Mouse (Mus musculus): ENCODE results near the gene Mrnip.

Mrnip gene

GRCm38 (mm10) chr11:50161578-50162304, 12.5 kb upstream of the Mrnip start:
- DNase-seq = peak; percentile 75

DNA sequence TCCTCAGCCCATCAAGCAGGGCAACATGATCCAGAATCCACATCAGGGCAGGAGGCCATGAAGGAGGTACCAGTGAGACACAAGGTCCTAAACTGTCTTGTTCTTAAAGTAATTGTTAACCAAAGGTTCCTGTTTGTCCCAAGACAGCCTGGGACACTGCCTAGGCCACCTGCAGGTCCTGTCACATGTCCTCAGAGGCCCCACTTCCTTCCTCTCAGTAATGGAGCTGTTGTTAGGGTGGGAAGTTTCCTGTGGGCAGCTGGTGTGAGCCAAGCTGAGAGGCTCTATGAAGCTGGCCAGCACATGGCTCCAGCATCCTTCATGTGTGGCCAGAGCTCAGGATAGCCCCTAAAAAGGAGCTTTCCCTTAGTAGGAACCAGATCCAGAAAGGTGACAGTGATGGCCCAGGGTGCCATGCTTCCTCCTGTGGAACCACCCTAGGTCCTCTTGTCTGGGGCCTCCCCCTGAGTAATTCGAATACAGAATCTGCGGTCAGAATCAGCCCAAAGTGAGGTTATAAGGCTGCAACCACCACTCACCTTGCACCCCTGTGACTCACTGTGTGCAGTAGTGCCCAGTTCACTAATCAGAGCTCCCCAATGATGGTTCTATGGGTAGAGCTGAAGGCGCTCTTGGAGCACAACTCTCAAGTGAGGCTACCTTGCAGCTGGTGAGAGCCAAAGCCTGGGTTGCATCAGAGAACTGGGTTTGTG, 11.8 kb upstream of the Mrnip start:
- no peak for DNase-seq

DNA sequence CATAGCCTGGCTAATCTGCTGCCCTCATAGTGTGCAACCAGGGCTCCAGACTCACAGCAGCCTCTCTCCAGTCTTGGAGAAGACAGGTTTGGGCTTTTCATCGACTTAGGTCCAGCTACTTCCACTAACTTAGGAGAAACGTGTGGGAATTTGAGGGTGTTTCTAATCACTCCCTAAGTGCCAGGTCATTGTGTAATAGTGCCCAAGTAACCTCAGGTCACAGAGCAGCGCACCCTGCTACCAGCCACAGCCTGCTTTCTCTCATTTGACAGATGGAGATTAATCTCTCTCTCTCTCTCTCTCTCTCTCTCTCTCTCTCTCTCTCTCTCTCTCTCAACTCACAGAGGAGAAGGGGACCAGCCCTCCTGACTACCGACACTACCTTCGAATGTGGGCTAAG, 5.9 kb upstream of the Mrnip start:
- DNase-seq = no peak

DNA sequence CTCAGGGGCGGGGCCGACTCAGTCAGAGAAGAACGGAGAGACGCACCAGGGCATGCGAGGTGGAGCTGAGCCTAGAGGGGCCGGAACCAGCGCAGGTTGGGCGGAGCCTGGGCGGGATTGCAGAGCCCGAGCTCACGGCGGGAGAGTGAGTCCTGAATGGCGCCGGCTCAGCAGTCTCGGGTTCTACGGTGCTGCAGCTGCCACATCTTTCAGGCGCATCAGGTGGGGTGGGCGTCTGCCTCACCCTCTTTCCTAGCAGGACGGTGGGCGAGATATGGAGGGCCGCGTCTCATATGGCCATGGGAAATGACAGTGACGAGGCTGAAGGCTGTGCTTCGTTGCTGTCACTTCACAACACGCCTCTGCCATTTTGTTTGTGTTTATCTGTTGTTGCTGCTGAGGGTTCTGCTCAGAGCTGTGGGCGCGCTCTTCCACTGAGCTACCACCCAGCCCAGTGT, 515 bp downstream of the Mrnip start:
- peak; percentile 99 for DNase-seq

DNA sequence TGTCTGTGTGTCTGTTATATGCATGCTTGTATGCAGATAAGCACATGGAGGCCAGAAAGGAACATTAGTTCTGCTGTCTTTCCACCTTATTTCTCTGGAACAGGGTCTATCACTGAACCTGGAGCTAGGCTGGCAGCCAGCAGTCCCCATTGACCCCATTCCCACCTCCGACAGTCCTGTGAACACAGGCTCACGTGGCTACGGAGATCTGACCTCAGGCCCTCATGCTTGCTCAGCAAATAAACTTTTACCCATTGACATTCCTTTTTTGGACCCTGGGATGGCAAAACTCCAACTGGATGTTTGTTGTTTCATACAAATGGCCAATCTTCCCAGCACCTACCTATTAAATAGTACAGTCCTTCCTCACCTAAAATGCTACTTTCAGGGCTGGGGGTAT, 2.1 kb downstream of the Mrnip start:
- DNase-seq = peak; percentile 74

DNA sequence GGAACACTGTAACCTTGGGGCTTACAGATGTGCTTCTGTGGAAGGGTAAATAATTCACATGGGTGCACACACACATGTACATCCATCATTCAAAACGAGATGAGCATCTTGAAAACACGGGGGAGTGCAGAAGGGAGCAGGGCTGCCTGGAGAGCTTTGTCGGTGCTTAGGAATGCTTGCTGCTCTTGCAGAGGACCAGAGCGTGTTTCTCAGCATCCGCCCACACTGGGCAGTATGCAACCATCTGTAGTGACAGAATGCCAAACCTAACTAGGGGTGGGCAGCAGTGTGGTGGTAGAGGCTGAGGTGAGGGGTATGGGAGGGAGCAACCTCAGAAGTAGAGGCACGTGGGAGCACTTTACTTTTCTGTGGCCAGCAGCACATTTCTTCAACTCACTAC, 2.9 kb downstream of the Mrnip start:
- DNase-seq = no peak

- no peak for DNase-seq
Observed at GRCm38 (mm10) chr11:50178532-50179488, 4.6 kb downstream of the Mrnip start.

DNA sequence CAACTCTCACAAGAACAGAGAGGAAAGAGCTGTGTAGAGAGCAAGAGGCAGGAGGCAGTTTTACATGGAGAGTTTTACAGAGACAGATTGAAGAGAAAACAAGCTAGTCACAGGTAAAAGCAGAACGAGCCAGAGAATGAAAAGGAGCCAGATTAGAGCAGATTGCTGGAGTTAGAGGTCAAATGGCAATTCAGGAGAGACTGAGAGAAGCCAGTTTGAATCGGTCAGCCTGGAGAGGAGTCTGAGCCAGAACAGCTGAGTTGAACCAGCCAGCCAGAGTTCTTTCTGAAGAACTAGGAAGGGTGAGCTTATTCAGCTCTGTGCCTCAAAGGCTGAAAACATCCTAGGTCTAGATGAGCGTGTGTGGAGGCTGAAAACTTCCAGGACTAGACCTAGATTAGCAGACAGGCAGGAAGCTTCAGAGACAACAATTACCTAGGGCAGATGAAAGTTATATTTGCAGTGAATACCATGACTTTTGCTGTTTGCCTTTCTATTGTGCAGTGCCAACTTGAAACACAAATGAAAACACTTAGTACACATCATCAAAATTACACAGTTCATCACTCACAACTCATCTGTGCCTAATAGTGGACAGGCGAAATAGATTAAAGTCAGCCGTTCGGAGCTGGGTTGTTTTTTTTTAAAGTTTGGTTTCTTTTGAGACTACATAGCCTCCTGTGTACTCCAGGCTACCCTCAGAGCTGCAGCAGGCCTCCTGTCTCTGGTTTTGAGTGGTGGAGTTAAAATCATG, 6.4 kb downstream of the Mrnip start:
- DNase-seq = no peak

DNA sequence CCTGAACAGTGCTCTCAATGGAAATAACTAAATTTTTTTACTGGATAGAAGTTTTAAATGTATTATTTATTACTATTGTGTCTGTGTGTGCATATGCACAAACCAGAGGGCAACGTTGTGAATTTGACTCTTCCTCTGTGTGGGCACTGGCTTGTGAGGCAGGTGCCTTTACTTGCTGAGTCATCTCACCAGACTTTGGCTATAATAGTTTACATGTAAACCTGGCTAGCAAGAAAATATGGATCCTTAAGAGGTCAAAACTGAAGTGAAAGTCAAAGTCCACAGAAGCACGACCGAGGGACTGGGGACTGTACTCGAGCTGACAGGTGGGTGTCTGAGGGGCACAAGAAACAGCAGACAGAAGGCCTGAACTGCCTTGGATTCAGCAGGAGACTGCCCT, 8.5 kb downstream of the Mrnip start:
- DNase-seq = no peak

DNA sequence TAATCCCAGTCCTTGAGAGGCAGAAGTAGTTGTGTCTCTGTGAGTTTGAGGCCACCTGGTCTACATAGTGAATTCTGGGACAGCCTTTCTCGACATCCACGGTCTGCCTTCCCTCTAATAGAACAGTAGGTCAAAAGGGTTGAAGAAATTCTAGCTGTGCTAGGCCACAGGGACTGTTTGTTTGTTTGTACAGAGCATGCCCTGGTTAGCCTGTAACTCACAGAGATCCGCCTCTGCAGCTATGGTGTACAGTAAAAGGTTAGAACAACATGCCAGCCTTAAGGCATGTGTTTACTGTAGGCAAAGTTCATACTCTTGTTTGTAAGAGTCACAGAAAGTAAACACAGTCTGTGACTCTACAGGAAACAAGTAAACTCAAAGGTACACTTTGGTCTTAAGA, 10.5 kb downstream of the Mrnip start:
- peak; percentile 59 for DNase-seq

DNA sequence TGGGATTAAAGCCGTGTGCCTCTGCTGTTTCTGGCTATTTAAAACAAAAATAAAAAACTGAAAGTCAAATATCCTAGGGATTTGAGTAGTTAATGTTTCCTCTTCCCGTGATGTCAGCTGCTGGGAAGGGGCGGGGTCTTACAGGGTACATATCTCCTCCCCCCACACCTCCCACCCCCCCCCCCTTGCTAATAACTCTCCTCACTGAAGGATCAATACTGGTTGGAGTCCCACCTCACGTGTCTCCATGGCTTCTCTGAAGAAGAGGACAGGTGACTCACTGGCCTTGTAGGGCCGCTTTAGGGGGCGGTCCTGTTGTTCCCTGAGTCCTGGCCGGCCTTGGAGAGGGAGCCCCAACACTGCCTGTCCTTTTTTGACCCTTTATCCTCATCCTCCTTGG, 14.4 kb downstream of the Mrnip start:
- no peak for DNase-seq

DNA sequence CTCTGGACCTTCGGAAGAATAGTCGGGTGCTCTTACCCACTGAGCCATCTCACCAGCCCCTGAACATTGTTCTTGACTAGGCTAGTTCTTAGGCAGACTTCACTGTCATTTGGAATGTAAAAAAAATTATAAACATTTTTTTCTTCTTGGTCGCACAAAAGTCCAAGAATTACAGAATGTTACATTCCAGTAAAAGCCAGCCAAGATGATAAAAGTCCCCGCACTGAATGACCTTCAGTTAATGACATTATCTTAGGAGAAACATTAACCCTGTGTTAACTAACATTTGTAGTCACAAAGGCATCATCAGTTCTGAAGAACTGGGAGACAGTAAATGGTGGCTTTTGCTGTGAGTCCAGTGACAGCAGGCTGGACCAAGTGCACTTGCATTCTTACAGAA, 16.1 kb downstream of the Mrnip start:
- DNase-seq = peak; percentile 49

- no peak for DNase-seq
Observed at GRCm38 (mm10) chr11:50192278-50192677, 18.0 kb downstream of the Mrnip start.

DNA sequence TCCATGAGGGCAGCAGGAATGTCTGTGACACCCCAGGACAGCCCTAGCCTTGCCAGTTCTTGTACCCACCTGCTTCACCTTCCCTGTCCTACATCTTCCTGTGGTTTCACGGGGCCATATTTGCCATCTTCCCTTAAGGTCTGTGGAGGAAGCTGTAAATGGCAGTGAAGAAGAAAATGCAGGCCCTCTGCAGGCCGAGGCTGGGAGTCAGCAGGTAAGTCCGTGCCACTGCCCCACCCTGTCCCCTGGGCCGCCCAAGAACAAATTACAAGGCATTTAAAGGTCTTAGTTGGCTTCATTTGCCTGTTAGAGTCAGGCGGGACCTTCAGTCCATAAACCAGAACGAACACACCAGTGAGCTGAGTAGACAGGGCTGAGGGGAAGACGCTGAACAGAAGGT, 19.8 kb downstream of the Mrnip start:
- no peak for DNase-seq

- DNase-seq = no peak
Observed at GRCm38 (mm10) chr11:50194793-50195192, 20.5 kb downstream of the Mrnip start.

- DNase-seq = no peak
Observed at GRCm38 (mm10) chr11:50197500-50197899, 23.3 kb downstream of the Mrnip start.

GRCm38 (mm10) chr11:50198219-50198846, 24.1 kb downstream of the Mrnip start:
- no peak for DNase-seq

GRCm38 (mm10) chr11:50198916-50199315, 24.7 kb downstream of the Mrnip start:
- no peak for DNase-seq

- DNase-seq = no peak
Observed at GRCm38 (mm10) chr11:50200613-50201012, 26.4 kb downstream of the Mrnip start.

- DNase-seq = no peak
Observed at GRCm38 (mm10) chr11:50201590-50201989, 27.3 kb downstream of the Mrnip start.

- DNase-seq = no peak
Observed at GRCm38 (mm10) chr11:50203302-50203827, 29.1 kb downstream of the Mrnip start.

GRCm38 (mm10) chr11:50205434-50205833, 31.2 kb downstream of the Mrnip start:
- no peak for DNase-seq

Measured in kidney, postnatal 14 days (tissue).